Mouse (Mus musculus) small intestine, adult 2 months (tissue): ENCODE measurements around the gene Myo18a.

Experiments
- CTCF ChIP-seq: fragments of 200-500 bp; IDR thresholded peaks from 2 replicates; pipeline ENCODE4 v1.5.1; 2012; ENCODE audit warnings: low read depth, mild to moderate bottlenecking, control low read depth, inconsistent platforms, low read length, moderate library complexity, mixed read lengths; ENCODE audit not compliant: insufficient replicate concordance, insufficient read length; ENCODE audit errors: extremely low read depth
- POLR2A ChIP-seq: fragments of 200-500 bp; IDR thresholded peaks from 2 replicates; pipeline ENCODE4 v1.6.1; 2012; ENCODE audit warnings: low read depth, mild to moderate bottlenecking, control low read depth, inconsistent platforms, low read length, moderate library complexity

DNA sequence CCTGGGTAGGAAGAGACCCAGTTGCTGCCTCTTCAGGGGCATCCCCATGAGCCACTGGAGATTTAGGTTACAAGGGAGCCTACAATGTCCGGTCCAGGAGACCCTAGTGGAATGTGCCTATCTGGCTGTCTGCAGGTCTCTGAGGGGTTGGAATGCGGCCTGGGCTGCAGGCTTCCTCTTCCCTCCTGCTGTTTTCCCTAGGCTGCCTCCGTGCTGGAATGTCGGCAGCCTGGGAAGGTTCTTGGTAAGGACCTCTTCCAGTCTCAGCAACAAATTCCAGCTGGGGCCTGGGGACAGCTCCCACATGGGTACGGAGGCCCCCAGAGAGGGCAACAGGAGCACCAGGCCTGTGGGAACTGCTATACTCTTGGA, 22.3 kb downstream of the Myo18a start:
- TF ChIP-seq POLR2A (no peak), CTCF (no peak)
